Mouse (Mus musculus) lung, postnatal 4 days (tissue): ENCODE measurements around the gene Pbld1.

Source experiments
- DNase-seq, 2 experiments: peaks; one replicate each; pipeline ENCODE4 v3.0.0; 2021

Pbld1 gene

DNA sequence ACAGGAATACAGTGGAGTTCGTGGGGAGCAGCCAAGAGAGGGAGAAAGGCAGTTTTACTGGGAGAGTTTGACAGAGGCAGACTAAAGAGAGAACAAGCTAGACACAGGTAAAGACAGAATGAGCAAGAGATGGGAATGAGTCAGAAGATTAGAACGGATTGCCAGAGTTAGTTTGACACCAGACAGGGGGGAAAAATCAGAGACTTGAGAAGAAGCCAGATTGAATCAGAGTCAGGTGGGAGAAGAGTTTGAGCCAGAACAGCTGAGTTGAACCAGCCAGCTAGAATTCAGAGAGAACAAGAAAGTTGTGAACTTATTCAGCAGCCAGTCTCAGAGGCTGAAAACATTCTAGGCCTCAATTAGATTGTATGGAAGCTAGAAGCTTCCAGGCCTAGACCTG lies at the start of gene Pbld1:
Gene Pbld1, plus strand, starts transcription at position 301 of the 400 bp plus-strand sequence.
- DNase-seq, result no peak

DNA sequence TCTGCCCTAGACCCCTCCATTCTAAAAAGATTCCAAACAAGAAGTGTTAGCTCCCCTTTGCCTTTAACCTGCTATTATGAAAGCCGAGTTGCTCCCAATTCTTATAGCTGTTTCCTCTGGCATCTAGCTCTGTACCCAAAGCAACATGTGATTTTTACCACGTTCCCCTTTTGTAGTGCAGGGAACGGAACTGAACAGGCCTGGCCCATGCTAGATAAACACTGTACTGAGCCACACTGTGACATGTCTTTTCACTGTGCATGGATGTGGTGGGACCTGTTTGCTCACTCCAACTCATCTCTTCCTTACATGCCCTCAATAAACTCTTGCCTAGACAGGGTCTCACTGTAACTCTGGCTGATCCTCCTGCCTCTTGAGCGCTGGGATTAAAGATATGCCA lies 49.7 kb upstream of the Pbld1 start:
- DNase-seq, result no peak

DNA sequence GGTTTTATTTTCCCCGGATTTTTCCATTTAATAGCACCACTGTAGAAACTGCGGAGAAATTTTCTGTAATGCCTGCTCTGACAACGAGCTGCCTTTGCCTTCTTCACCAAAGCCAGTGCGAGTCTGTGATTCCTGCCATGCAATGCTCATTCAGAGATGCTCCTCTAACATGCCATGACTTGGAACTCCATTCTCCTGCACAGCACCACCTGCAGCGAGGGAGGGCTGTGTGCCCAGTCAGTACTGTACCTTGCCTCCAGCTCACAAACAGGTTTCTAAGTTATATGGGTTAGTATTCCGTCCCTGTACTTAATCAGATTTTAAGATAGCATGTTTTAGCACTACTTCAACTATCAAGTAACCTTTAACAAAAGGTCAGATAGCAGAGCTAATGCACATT lies 48.4 kb upstream of the Pbld1 start:
- no peak for DNase-seq

DNA sequence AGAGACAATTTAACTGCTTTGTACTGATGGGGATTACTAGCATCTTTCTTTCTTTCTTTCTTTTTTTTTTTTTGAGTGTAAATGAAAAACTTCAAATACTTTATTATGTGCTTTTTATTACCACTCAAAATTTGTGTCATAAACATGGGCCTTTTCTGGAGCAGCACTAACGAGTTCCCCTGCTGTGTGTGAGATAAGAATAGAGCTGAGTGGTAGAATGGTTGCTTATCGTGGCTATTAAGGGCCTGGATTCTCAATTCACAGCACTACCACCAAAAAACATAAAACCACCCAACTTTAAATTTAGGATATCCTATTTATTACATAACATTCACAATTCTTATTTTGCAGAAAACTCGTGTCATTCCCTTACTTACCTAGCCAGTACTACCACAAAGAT lies 46.5 kb upstream of the Pbld1 start:
- DNase-seq, result no peak

DNA sequence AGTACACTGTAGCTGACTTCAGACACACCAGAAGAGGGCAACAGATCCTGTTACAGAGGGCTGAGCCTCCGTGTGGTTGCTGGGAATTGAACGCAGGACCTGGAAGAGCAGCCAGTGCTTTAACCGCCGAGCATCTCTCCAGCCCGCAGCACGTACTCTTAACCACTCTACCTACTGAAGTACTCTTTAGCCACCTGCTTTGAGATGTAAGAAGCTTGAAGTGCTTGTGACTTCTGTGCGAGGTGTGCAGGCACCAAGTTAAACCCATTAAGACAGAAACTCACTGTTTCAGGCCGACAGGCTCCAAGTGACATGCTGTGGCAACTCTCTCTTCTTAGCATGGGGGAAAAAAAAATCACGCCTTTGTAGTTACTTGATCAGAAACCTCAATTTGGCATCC lies 45.8 kb upstream of the Pbld1 start:
- DNase-seq, result no peak

DNA sequence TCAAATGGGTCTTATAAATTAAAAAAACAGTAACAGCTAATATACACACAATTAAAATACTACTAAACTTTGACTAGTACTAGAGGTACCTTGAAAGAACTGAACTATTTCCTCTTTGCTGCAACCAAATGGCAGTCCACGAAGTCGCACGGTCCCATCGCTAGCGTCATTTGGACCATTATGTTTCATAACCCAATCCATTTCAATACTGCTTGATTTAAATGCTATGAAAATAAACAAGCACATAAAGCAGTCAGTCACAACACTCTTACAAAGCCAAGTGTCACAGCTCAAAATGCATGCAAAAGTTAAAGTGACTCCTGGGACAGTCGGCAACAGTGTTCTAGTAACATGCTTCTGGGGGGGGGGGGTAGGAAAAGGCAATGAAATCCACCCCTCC lies 40.7 kb upstream of the Pbld1 start:
- DNase-seq, result no peak

DNA sequence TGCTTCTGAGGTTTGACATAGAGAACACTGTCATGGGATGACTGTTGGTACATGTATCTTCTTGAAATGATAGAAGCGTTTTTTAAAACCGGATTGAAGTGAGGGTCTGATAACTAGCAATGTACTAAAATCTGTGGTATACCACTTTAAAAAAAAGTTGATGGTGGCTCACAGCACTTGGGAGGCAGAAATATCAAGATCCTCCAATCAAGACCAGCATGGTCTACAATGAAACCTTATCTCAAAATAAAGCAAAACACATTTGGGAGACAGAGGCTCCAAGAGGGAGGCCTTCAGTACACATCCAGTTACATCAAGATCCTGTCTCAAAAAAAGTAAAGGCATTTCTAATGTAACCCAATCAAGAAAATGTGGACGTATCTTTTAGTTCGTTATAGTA lies 38.3 kb upstream of the Pbld1 start:
- no peak for DNase-seq

DNA sequence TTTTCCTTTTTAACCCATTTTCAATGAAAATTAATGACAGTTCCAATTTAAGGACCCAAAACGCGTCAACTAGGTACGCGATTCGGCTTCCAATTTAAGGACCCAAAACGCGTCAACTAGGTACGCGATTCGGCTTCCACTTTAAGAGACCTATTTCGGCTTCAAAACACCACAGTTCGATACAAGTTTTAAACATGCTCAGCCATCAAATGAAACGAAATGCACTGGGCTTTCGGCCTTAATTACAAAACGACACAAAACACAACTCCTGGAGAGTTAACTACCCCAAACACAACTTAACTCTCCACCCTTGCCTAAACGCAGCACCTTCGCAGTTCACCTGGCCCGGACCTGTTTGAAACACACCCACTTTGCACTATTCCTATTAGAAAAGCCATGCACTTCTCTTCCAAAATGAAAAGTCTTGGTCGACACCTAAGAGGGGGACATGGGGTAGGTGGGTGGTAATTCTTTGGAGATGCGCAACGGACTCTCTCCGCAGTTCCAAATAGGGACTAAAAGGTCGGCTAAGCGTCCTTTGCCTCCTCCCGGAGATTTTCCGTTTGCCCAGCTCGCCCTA lies 37.3 kb upstream of the Pbld1 start:
- DNase-seq, result no peak

DNA sequence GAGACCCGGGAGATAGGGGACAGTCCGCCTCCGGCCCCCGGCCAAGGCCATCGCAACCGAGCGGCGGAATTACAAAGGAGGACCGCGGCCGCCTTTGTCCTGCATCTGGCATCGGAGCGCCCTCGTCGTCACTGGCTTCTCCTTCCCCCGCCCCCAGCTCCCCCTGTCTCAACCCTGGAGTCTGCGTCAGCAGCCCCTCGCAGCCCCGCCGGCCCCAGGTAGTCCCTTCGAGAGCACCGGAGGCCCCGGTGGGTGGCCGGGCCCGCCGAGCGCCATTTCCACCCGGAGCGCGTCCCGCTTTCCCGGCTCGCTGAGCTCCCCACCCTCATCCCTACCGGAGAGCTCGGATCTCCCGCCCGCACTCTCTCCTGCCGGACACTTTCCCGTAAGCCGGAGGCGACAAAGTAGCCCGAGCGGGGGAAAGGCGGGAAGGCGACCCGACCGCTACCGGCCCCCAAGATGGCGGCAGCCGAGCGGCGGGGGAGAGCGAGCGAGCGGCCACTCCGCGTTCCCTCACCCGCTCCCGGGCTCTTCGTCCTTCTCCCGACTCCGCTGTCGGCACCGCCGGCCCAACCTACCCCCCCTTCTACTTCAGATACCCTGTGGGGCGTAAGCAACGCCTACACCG lies 36.7 kb upstream of the Pbld1 start:
- DNase-seq, result peak; percentile 81 to 83

DNA sequence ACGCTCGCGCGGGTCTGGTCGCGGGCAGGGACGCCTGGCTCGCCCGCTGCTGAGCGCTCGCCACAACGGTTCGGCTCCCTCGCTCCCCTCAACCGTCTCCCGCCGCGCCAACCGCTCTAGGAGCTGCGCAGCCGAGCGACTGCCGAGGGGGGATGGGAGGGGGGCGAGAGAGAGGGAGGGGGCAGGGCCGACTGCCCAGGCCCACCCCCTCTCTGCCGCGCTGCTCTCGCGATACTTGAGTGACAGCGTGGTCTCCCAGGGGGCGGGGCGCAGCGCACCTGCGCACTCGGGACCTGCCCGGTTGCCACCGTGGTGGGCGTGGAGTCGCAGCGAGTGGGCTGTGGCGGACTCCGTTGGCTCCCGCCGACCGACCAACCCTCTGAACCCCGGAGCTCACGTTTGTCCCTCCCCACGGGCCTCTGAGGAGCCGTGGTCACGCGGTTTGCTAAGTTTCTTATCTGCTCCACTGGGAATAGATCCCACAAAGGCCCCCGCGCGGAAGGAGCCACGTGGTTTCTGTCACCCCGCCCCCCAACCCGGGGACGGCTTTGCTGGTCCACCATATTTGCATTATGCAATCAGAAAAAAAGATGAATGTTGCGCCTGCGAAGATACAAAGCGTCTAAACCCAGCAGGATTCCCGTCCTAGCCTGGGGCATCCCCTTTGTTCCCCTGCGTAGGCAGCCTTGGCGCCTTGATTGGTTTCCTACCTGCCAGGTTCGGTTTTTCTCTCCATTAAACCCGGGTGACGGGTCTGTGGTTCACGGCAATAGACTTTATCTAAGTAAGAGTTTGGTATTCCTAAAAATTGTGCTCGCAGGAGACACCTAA lies 36.0 kb upstream of the Pbld1 start, which contains the start of the genes Hnrnph3 and Pbld2:
Gene Hnrnph3, minus strand, starts transcription at position 469 of the 831 bp plus-strand sequence.
Gene Pbld2, plus strand, starts transcription at position 567 of the 831 bp plus-strand sequence.
- DNase-seq, result peak; percentile 99

DNA sequence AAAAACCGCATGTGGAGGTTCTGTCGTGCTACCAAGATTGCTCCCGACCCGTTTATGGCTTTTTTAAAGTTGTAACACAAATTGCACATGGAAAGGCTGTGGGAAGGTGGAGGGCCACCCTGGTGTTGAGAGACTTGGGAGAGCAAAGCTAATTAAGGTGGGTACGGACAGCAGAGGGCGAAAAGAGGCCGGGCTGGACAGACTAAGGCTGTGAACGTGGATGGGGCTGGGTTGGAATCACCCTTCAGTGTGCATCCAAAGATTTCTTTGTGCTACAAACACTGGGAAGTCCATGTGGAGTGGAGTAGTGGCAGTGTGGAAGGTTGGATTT lies 35.4 kb upstream of the Pbld1 start:
- DNase-seq, result peak; percentile 75 to 77

DNA sequence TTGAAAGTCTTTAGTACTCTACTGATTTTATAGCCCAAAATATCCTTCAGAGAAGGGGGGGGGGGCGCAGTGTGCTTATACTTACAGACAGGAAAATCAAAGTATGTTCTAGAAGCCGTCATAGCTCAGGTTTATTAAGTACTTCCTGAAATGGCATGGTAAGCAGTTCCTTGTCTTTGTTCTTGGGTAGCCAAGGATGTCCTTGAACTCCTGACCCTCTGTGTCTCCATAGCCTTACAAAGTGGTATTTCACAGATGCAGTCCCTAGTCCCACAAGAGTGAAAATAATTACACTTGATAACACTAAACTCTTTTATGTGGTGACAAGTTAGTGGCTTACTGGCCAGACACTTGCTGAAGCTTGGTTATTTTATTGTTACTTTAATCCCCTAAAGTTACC lies 34.9 kb upstream of the Pbld1 start:
- peak in 1 of 2 experiments; percentile 17 for DNase-seq

DNA sequence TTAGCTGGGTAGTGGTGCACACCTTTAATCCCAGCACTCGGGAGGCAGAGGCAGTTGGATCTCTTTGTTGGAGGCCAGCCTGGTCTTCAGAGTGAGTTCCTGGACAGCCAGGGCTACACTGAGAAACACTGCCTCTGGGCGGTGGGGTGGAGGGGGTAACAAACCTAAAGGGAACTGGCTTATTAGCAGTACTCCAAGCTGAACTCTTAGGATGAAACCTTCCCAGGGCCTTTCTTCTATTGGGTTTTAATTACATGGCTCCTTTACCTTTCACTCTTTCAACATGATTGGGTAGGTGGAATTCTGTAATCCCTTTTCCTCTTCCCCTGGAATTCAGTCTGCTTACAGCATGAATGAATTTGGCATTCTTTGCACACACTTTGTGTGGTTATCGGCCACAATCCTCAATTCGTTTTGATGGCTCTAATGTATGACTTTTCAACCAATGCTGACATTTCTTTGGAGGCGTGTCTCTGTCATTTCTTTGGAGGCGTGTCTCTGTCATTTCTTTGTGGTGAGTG lies 34.4 kb upstream of the Pbld1 start:
- no peak for DNase-seq

DNA sequence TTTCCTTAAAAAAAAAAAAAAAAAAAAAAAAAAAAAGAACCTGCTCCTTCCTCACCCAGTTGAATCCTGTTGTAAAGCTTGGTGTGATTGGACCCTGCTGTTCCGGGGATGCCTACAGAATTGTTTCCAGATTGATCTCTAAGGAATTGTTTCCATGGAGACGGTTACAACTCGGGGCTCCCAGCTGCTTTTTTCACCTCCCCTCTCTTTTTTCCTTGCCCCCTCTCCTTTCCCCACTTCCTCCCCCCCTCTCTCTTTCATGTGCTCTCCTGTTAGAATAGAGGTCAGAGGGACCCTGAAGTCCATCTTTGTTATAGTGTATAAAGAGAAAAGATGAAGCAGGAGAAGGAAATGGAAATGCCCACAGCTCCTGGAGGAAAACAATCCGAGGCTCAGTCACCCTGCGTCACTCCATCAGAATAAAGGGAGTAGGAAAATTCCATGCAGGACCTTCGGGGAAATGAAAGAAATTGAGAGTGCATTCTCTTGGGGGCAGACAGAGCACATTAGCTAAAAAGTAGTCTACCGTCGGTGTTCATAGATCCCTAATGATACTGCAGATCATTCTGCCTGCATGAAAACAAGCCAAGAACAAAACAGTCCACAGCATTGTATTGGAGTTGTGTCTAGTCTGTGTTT lies 33.7 kb upstream of the Pbld1 start:
- no peak for DNase-seq

DNA sequence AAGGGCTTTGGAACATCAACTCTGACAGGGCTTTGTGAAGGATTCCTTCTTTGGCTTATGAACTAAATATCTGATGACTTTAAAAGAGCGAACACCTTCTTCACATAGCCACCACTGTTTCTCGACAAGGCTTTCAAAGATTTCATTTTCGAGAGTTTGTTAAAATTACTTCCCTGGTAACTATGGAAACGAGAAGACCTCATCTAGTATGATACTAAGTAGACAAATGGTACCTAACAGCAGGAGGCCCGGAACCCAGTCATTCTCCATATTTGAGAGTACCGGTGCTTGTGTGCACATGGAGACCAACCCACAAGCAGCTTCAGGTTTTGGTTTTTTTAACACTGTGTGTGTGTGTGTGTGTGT lies 33.2 kb upstream of the Pbld1 start:
- DNase-seq, result no peak

DNA sequence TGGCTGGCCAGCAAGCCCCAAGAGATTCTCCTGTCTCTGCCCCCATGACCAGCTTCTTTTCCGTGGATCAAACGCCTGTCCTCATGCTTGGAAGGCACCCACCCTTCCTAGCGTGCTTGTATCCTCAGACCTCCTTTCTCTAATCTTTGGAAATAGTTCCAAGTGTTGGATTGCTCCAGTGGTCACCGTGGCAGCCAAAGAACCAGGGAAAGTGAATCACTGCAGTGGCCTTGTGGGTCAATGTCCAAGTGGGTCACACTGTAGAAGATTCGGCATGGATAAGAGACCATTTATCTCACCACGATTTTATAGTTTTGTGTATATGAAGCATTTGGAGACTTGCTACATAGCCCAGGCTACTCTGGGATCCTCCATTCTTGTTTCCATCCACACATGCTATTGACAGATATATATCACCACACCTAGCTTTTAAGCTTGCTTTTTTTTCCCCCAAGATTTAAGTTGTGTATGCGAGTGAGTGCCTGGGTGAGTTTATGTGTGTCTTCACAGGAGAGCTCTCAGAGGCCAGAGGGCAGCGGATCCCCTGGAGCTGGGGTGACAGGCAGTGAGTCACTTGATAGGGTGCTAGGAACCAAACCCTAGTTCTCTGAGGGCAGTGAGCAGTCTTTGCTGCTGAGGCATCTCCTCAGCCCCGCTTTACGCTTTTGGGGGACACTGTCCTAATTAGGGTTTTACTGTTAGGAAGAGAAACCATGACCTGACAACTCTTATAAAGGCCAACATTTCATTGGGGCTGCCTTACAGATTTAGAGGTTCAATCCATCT lies 32.4 kb upstream of the Pbld1 start:
- DNase-seq, result no peak

DNA sequence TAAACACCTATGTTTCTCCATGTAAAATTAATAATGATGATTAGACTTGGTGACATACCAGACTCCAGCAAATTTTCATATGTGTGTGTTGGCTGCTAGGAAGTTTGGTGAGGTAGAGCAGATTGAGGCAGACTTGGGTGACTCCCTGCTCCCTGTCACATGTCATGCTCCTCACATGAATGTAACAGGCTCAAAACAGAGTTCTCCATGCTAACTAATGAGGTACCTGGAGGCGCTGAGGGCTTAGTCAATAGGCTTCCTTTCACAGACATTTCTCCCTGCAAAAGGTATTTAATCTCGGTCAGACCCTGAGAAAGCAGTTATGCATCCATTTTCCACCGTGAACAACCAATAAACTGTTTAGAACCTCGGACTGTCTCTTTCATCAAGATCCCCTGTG lies 31.6 kb upstream of the Pbld1 start:
- no peak for DNase-seq

DNA sequence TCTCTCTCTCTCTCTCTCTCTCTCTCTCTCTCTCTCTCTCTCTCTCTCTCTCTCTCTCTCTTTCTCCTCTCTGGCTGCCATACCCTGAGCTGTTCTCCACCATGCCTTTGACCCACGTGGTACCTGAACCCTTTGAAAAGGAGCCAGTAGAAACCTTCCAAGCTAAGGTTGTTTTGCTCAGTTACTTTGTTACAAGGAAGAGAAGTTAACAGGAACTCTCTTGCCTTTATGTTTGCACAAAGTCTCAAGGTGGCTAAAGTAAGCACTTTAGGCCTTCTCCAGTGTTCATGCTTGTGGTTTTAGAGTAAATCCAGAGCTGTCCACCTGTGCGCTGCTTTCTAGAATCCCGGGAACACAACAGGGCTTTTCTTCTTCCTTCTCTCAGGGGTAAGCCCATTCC lies 27.7 kb upstream of the Pbld1 start:
- DNase-seq, result peak in 1 of 2 experiments; percentile 43

DNA sequence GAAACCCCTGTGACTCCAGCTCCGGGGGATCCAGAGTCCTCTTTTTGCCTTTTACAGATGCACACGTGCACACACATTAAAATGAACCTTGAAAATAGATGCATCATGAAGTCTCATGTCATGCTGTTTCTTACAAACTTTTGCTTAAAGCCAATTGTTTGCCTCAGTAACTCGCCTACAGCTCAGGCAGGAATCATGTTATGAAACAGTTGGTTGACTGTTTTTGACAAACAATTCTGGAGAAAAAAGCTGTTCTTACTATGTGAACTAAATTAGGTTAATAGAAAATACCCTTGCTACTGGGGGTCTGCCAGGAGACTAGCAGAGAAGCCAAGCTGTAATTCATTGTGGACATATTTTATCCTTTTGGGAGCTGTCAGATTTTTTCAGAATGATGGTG lies 27.0 kb upstream of the Pbld1 start:
- DNase-seq, result no peak

DNA sequence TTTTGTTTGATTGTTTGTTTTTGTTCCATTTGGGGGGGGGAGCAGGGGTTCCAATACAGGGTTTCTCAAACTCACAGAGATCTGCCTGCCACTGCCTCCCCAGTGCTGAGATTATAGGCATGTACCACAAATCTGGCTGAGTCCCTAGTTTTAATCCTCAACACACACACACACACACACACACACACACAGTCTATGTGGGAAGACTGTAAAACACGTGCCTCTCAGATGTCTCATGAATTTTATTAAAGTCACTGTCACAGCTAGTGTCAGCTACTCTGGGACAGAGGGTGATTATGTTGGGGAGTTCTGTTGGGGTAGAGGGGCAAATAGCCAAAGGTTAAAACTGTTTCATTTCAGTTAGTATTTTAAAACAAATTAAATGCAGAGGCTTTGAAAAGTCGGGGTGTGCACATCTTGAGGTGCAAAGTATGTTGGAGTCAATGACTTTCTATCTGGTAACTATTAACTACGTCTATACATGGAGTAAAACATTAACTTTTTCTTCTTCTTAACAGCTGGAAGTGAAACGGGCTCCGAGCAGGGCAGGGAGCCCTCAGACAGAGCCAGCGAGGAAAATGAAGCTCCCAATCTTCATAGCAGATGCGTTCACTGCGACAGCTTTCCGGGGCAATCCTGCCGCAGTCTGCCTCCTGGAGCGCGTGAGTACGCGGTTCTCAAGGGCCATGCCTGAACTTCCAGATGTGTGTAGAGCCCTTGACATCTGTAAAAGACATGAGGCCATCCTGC lies 21.2 kb upstream of the Pbld1 start:
- no peak for DNase-seq

DNA sequence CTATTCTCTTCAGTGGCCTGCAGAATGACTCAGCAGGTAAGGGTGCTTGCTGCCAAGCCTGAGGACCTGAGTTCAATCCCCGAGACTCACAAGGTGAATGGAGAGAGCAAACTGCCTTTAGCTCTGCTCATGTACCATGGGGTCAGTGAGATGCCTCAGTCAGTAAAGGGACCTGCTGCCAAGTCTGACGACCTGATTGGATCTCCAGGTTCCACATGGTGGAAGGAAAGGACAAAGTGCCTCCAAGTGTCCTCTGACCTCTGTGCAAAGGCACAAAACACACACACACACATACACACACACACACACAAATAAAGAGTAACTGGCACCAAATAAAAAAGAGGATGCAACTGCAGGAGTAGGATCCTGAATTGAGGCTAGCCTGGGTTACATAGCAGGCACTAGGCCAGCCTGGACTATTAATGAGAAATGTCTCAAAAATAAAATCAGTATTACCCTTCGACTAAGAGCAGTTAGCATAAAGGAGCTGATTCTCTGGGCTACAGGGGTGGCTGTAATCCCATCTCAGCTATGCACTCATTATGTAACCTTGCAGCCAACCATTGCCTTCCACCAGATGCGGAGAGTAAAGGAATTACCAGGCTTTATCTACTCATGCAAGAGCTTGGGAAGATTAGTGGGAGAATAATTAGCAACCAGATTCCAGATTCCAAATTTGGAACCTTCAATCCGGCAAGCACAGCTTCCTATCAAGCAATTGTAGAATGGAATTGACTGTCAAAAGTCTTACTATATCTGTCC lies 19.9 kb upstream of the Pbld1 start:
- DNase-seq, result no peak
